Mouse (Mus musculus) brain, embryonic 14.5 days (tissue): Measurements from ENCODE around the gene Slit2.

Source experiments
- CTCF ChIP-seq: fragments of 200-500 bp; IDR thresholded peaks from 2 replicates; pipeline ENCODE4 v1.5.1; 2012; ENCODE audit warnings: inconsistent platforms, mild to moderate bottlenecking, moderate library complexity, borderline replicate concordance; ENCODE audit not compliant: insufficient read depth, insufficient read length; ENCODE audit errors: extremely low read depth
- POLR2A ChIP-seq: fragments of 200-500 bp; IDR thresholded peaks from 2 replicates; pipeline ENCODE4 v1.6.1; 2012; ENCODE audit warnings: mild to moderate bottlenecking, inconsistent platforms, borderline replicate concordance; ENCODE audit not compliant: poor library complexity, insufficient read depth, insufficient read length, severe bottlenecking; ENCODE audit errors: extremely low read depth

GRCm38 (mm10) chr5:48006059-48006458 lies 23.1 kb downstream of the Slit2 start:
- TF ChIP-seq CTCF (no peak), POLR2A (no peak)
